Mouse (Mus musculus) cerebellum, adult 9-10 months (tissue): Measurements from ENCODE around the gene Larp4b.
A peak's percentile ranks its signal among the peaks of the same experiment; 100 is the strongest.

Source experiments
- DNase-seq: peaks from one replicate; pipeline ENCODE4 v3.0.0; 2022

The Larp4b gene

DNA sequence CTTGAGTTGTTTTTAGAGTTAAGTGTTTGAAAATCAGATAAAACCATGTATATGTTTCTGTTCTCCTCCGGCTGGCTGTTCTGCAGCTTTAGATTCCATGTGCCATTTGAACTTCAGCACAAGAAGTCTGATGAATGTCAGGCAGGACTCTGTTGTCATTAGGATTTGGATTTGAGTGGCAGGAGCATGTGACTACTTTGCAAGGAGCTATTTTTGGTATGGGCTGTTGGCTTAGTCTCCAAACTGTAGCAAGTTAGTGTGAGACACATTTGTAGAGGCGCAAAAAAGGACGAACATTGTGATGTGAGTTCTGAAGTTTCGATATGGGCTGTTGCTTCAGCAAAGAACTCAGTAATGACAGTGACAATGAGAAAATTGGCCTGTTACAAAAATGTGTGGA is 34.0 kb downstream of the Larp4b start:
- no peak for DNase-seq

DNA sequence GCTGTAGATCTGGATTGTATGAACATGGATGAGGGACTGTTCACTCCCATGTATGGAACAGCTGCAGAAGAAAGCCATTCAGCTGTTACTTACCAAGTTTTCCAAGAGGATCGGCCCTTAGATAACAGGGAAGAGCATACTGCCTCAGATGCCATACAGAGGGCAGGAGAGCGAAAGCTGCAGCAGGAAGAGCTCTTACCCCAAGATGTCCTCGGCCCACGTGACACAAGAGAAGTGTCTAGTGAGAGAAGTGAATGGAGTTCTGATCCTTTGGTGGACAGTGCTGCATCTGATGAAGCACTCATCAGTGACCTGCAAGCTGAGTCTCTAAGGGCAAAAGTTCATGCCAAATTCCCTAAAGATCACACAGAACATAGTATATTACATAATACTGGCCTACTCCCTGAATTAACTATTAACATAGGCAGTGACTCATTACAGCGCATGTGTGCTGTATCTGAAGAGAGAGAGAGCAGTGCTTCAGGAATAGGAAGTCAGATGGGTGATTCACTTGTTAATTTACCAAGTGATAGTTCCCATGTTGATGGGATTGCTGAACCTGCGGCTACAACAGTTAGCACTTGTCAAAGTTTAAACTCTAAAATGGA is 35.1 kb downstream of the Larp4b start:
- DNase-seq = no peak

GRCm38 (mm10) chr13:9134421-9134820 is 40.7 kb downstream of the Larp4b start:
- DNase-seq = no peak

GRCm38 (mm10) chr13:9136088-9136487 is 42.4 kb downstream of the Larp4b start:
- no peak for DNase-seq

DNA sequence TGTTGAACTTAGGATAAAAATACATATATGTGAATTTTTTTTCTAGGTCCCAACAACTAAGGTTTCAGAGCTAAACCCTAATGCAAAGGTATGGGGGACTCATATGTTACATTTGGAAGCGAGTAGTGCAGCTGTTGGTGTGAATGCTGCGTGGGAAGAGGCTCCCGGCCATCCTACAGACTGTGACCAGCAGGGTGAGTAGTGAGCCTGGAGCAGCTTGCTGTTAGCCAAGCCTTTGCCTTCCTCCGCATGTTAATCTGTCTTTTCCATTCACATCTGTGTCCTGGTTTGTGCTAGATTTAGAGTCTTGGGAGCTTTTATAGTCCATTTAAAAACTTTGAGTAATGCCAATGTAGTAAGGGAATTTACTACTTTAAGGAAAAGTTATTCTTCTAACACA is 43.1 kb downstream of the Larp4b start:
- no peak for DNase-seq

- DNase-seq = no peak
These were observed 45.8 kb downstream of the Larp4b start for GRCm38 (mm10) chr13:9139466-9139991.

DNA sequence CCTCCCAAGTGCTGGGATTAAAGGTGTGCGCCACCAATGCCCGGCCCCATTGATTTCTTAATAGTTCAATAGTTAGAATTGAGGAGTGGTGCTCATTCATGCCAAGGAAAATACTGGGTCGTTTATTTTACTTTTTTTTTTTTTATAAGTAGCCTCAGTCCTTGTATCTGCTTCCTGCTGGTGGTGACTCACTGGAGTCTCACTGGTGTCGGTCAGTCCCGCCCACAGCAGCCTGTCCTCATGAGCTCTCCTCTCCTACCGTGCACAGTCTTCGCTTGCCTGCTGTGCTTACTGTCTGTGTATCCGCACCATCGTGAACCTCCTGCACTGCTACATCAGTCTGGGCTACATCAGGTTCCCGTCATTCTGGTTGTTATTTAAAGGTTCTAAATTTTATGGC is 46.5 kb downstream of the Larp4b start:
- DNase-seq = peak; percentile 30

DNA sequence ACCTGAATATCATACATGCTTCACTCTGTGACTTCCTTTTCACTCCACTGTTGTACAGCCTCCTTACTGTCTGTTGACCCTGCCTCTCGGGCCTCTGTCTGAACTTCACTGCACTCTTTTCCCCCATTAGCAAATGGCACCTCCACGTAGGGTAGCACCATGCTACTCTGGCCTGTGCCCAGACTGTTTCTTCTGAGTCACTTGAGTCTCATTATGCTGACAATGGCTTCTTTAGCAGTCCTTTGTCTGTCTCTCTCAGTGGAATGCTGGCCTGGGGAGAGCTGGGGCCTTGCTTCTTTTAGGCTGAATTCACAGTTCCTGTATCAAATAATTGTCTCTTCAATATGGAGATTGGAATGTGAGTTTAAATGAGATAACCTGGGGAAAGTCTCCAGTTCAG is 48.7 kb downstream of the Larp4b start:
- DNase-seq = no peak

DNA sequence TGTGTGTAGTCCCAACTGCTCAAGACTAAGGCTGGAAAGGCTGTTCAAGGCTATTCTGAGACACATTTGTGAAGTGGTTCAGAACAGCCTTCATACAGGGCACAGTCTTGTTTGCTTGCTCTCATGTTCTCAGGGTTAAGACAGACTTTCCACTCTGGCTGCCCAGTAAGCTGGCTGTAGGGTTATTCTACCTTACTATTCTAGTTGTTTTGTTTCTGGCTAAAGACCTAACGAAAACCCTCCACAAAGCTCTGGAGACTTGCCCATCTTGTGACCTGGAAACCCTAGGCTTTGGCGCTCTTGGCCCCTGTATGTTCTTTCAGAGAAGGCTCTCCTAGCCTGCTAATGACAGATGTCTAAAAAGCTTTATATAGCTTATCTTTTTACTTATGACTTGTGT is 55.1 kb downstream of the Larp4b start:
- peak; percentile 14 for DNase-seq

DNA sequence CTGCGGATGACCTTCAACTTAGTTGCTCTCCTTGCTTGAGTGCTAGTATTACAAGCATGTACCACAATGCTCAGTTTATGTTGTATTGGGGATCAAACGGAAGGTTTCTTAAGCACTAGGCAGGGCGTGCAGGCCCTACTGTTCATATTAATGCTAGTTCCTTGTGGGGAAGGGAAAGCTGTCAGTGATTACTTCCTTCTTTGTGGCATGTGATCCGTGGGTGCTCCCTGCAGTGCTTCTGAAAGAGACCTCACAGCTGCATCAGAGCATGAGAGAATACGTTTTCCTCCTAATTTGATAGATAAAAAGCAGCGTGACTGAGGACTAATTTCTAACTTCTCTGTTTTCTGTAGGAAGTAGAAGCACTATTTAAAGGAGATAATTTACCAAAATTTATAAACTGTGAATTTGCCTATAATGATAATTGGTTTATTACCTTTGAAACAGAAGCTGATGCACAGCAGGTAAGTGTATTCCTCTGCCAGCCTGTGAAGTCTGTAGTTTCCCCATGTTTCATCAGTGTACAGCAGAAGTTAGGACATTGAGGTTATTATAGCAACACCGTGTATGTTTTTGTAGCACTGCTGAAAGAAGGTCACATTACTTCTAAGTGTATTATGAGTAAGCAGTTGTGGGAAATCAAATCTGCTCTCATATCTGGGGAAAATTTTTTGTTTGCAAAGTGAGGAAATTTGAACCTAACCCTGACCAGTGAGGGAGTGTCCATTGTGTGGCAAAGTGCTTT is 56.0 kb downstream of the Larp4b start:
- no peak for DNase-seq

DNA sequence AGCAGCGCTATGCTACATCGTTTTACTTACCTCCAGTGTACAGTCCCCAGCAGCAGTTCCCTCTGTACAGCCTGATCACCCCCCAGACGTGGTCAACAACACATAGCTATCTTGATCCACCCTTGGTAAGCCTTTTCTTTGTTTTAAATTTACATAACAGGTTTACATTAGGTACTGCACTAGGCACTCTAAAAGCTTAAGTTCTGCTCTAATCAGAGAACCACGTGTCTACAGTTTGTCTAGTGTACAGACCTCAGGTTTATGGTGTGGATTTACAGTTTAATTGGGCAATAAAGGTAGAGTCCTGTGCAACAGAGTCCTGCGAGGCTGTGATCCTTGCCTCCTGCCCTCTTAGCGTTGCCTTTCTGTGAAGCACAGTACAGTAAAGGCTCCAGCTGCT is 57.4 kb downstream of the Larp4b start:
- DNase-seq = no peak

DNA sequence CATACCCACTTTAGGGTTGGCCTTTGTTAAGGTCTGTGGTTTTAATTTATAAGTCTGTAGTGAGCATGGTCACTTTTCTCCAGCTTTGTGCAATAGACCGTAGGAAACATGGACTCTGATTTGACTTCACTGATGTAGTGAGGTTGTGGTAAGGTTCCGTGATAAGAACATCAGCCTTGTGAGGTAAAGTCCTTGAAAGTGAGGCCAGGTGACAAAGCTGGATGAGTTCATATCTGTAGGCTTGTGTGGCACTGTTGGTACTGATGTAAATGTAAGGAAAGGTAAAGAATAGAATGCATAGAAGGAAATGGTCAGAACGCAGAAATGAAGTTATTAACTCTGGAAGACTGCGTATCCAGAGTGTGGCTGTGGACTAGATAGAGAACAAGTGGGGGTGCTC is 57.9 kb downstream of the Larp4b start:
- no peak for DNase-seq

DNA sequence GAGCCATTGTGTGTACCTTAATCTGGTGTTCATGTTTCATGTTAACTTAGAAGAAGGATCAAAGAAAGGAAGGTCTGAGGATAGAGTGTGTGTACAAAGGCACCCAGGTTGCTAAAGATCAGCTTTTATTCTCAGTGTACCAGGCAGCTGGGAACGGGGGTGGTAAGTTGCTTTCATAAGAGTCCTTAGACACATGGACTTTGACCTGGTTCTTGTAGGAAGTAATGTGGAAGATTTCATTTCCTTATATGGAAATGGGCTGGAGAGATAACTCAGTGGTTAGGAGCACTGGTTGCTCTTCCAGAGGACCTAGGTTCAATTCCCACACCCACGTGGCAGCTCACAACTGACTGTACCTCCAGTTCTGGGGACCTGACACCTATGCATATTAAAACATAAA is 58.6 kb downstream of the Larp4b start:
- no peak for DNase-seq

- no peak for DNase-seq
These were observed 60.1 kb downstream of the Larp4b start for GRCm38 (mm10) chr13:9153803-9154202.

DNA sequence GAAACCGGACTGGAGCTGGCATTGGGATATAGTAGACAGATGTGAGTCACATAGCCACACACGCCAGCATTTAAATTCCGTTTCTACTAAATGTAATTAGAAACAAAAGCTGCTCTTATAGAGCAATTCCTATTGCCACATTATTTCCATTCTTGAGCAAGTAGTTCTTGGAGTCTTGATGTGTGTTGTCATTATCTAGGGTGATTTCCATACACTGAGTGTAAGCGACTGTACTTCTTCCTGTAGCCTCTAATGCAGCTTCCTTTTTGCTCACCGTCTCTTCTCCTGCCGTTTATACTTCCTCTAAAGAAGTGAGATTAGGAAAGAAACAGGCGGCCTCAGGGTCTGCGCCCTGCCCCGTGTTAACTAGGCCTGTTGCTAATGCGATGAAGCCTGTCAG is 65.6 kb downstream of the Larp4b start:
- DNase-seq = no peak

- DNase-seq = no peak
These were observed 69.2 kb downstream of the Larp4b start for GRCm38 (mm10) chr13:9162888-9163287.

DNA sequence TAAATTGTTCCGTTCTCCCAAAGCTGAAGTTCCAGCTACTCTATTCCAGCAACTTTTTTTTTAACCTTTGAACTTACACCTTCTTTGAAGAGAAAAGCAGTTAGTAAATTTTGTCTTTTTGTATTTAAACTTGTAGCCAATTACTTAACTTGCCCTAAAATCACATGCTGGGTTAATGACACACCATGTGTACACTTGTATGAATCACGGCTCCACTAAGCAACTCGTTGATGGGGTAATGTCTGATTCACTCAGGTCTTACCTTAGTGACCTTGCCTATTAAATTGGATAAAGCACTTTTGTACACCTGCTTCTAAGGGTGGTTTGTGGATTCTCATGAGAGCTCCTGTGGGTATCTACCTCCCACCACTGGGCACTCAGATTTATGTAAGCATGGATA is 74.2 kb downstream of the Larp4b start:
- no peak for DNase-seq

DNA sequence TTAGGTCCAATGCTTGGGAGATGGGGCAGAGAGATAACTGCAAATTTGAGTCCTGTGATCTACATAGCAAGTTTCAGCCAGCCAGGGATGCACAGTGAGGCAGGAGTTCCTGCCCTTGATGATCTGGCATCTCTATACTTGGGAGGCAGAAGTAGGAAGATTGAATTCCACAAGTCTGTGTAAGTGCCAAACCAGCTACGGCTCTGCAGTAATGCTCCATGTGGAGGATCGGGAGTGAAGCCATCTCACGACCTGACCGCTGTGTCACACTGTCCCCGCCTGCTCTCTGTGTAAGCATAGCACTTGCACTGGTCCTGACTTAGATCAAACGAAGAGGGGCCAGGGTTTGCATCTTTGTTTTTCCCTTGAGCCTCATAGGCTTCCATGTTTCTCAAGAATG is 75.9 kb downstream of the Larp4b start:
- no peak for DNase-seq

DNA sequence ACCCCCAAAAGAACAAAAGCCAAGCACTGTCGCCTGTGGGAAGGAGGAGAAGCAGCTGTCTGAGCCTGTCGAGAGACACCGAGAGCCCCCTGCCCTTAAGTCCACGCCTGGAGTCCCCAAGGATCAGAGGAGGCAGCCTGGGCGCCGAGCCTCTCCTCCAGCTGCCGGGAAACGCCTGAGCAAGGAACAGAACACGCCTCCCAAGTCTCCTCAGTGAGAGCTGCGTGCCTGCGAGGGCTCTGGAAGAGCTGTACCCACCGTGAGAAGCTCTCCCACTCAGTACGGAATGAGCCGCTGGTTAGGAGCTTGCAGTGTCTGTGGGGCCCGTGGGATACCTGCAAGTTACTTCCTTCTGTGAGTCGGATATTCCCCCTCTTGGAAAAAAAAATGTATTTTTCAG is 77.0 kb downstream of the Larp4b start:
- no peak for DNase-seq

DNA sequence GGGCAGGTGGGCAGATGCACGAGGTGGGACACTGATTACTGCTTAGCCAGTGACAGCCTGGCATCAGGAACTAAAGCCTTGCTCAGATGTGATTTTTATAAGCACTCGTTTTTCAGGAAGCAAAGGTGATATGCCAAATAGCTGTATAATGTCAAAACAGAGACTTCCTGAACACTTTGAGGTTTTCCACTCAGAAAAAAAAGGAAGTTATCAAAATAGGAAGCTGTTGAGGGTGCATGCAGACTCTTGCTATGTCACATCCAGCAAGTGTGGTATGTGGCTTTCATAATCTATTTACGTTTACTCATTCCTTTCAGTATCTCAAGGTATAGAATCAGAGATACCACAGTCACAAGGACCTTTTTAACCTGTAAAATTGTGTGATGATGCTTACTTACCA is 79.7 kb downstream of the Larp4b start:
- no peak for DNase-seq

- DNase-seq = no peak
These were observed 81.5 kb downstream of the Larp4b start for GRCm38 (mm10) chr13:9175171-9175570.

DNA sequence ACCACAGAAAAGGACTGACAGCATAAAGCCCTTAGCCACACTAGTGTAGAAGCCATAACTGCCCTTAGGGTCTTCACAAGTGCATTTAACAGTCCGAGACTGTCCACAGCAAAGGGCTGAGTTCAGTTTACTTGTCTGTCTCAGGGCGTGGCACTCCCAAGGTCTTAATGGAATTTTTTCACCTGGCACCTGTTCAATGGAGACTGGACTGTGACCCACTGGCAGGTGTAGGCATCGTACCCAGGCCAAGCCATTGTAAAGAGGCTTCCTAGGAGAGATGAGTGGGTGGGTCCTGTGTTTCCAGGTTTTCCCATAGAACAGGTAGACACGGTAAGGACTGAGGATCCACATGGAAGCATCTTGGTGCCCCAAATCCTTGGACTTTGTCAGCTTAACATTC is 84.6 kb downstream of the Larp4b start:
- no peak for DNase-seq

DNA sequence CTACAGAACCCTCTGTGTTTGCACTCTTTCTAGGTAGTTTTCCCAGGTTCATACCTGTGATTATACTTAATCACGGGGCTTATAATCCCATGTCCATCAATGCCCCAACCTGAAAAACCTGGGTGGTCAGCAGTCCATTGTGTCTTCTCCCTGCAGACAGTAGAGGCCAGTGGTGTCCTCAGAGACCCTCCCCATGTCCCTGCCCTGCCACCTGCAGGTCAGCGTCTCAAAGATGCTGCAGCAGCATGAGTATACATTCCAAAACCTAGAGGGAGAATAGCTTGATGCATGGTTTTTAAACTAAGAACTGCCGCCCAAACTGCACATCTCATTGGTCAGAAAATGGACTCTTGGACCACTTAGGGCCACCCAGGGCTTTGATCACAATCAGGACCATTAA is 85.0 kb downstream of the Larp4b start:
- no peak for DNase-seq

- no peak for DNase-seq
These were observed 86.5 kb downstream of the Larp4b start for GRCm38 (mm10) chr13:9180221-9180620.

GRCm38 (mm10) chr13:9181106-9181505 is 87.4 kb downstream of the Larp4b start:
- DNase-seq = no peak
